Mouse (Mus musculus) hematopoietic stem cell, adult 5-6 weeks (primary cell): ENCODE data around the gene Elfn1. TPM values are rescaled to one million over a fixed set of nuclear protein-coding genes. Genes with fewer than 3 reads are reported as not detected.

Experiments
- ATAC-seq, 2 experiments: fragments of 125-278 bp in 1 of 2; replicated peaks in 1 of 2; 2 replicates each; pipeline ENCODE4 v1.8.0; 2016 to 2017; ENCODE audit warnings: inconsistent platforms in 2 of 2, mild to moderate bottlenecking in 2 of 2, moderate number of reproducible peaks in 2 of 2, low read depth in 1 of 2, moderate TSS enrichment in 1 of 2; ENCODE audit not compliant: low FRiP score in 2 of 2, poor library complexity in 2 of 2, severe bottlenecking in 2 of 2, insufficient read depth in 1 of 2, low TSS enrichment in 1 of 2
- total RNA-seq: library from RNA; stranded (forward); fragments of 172-1452, 232-1000 nt; gene quantifications from 2 replicates; pipeline ENCODE4 v1.2.3, GENCODE M21; 2017

Gene Elfn1
- total RNA-seq, result not detected in 2 replicates

GRCm38 (mm10) chr5:139907714-139908242, at the start of gene Elfn1:
Gene Elfn1, plus strand, starts transcription at chr5:139907943.
- ATAC-seq, result no peak

GRCm38 (mm10) chr5:139860328-139861104, 47.2 kb upstream of the Elfn1 start:
- no peak for ATAC-seq

- no peak for ATAC-seq
Measured at GRCm38 (mm10) chr5:139862759-139863158, 45.0 kb upstream of the Elfn1 start.

- ATAC-seq, result no peak
Measured at GRCm38 (mm10) chr5:139870886-139871285, 36.9 kb upstream of the Elfn1 start.

DNA sequence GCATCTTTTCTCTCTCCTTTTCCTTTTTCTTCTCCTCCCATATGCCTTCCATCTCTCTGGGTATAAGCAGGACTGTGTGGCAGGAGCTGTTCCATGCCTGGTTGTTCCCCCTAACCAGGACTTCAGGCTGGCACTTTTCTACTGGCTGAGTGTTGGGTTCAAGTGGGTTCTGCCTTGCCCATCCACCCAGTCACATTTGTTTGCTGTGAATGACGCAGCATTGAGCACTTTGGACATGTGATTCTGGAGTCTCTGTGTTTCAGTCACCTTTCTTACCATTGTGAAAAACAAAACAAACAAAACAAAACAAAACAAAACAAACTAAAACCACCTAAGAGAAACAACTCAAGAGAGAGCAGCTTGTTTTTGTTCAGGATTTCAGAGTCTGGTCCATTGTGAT, 36.2 kb upstream of the Elfn1 start:
- ATAC-seq, result no peak

- ATAC-seq, result no peak
Measured at GRCm38 (mm10) chr5:139877563-139877962, 30.2 kb upstream of the Elfn1 start.

- no peak for ATAC-seq
Measured at GRCm38 (mm10) chr5:139879694-139880093, 28.0 kb upstream of the Elfn1 start.

- no peak for ATAC-seq
Measured at GRCm38 (mm10) chr5:139881161-139881560, 26.6 kb upstream of the Elfn1 start.

- no peak for ATAC-seq
Measured at GRCm38 (mm10) chr5:139888624-139889023, 19.1 kb upstream of the Elfn1 start.

DNA sequence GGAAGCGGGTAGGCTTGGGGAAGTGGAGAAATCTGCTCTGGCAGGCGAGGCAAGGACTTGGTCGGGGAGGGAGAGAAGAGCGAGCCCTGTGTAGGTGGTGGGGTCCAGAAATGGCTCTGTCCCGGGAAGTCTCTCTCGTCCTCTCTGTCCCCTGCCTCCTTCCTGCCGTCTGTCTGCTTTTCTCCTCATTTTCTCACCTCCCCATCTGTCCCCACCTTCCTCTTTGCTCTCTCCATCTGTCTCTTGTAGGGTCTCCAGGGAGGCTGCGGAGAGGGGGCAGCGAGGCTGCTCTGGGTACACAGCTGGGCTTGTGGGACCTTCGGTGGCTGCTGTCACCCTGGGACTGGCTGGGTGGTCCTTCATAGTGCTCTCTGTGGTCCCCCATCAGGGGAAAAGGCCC, 18.4 kb upstream of the Elfn1 start:
- no peak for ATAC-seq

DNA sequence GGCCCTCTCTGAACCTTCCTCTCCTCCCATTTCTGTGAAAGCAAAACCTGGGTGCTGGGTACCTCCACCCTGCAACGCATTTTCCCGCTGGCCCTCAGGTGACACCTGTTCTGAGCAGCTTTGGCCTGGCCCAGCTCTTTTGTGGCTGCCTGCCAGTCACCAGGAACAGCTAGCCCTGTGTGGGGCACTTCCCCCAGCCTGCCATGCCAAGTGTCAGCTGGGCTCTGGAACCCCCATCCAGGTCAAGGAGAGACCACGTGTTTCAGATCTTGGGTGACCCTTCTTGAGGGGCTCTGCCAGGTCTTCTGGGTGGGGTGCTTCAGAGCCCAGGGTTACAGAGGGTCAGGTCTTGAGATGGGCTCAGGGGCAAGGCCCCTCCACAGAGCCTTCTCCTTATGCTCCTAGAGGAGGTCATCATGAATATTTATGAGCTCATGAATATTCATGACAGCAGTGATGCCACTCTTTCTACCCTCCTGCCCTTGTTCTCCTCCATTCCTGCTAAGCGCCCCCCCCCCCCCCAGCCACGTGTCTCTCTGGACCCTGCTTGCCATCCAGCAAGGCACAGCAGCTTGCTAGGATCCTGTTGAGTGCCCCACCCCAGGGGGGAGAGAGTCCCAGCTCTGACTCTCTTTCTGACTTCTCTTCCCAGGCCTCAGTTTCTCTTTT, 15.3 kb upstream of the Elfn1 start:
- no peak for ATAC-seq

DNA sequence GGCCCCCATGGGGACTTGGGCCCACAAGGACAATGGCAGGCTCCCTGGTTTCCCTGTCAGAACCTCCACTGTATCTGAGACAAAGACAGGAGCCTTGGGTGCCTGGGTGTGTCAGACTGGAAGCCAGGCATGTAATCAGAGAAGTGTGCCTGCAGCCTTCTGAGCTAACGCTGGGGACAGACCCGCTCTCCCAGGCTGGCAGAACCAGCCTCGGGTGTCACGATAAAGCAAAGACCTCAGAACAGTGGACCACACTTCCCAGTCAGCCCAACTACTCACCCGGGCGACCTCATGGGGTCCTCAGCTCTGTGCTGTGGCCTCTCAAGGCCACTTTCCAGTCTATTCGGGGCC, 14.8 kb upstream of the Elfn1 start:
- ATAC-seq, result no peak

DNA sequence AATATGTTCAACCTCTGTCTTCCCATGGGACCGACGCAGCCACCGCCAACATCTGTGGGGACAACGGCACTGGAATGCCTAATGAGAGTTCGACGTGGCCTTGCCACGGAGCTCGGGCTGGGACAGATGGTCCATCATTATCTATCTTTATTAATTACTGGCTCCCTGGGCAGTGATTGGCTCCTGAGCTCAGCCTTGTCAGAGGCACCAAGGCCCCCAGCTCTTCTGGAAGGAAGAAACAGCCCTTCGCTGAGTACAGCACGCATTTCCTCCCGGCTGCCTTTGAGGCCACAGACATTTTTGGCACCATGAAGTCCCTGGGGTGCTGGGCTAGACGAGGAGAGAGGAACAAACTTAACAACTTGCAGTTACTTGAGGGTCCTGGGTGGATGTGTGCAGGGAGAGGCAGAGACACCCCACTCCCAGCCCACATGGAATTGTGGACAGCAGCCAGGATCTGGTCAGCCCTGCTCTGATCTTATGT, 13.7 kb upstream of the Elfn1 start:
- ATAC-seq, result peak; percentile 15 to 49; a peak in 1 of 4 replicates

- ATAC-seq, result no peak
Measured at GRCm38 (mm10) chr5:139899044-139899443, 8.7 kb upstream of the Elfn1 start.

- ATAC-seq, result no peak
Measured at GRCm38 (mm10) chr5:139905121-139905520, 2.6 kb upstream of the Elfn1 start.

DNA sequence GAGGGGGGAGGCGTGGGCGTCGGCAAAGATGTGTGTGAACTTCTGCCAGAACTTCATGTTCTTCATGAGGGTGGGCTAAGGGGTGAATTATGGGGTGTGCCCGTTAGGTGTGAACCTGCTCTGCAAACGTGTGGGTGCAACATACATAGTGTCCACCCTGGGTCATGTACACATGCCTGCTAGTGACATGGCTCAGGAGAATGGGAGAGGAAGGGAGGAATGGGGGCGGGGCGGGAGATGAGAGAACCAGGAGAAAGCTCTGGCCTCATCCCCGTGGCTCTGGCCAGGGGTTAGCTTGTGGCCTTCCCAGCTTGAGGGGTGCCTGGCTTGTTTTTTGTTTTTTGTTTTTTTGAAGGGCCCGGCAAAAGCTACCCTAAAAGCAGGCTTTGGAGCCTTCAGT, 1.2 kb upstream of the Elfn1 start:
- ATAC-seq, result no peak

DNA sequence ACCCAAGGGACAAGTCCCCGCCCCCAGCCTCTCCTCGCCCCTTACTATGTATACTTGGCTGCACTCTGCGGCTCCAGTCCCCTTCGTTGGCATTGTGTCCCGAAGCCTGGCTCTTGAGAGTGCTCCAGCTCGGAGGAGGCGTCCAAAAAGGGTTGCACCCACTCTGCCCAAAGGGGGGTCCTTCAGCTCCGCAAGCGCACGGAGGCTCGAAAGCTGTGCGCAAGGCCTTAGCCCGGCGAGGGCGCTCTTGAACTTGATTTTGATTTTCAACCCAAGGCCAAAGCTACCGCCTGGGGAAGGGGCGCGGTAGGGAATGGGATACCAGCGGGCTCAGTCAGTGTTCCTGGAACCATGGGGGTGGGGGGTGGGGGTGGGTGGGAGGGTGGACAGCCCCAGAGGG, 502 bp upstream of the Elfn1 start:
- no peak for ATAC-seq

DNA sequence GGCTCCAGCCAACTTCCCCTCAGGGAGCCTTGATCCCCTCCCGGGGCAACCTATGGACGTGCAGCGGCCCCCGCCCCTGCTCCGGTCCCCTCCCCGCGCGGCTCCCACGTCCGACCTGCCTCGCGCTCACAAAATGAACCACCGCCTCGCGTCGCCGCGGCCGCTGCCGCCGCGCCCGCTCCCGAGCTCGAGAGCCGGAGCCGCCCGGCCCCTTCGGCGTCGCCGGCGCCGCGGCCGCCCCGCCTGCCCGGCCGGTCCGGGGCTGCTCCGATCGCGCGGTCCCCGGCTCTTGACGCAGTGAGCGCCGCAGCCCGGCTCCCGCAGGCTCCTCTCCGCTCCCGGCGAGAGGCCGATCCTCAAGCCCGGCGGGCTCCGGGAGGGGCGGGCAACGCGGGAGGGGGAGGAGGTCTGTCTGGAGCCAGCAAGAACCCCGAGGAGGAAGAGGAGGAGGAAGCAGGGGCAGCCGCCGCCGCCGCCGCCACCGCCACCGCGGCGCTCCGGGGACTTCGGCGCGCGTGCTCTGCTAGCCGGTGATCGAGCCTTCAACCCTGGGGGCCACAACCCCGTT, 584 bp downstream of the Elfn1 start:
- ATAC-seq, result 0 out of 4 replicates have a peak, but pooled peaks of 1 of the 2 experiments have one; percentile 18
